Mouse (Mus musculus) spleen, adult 2 months (tissue): ENCODE data around the gene Nup93.

Experiments
- CTCF ChIP-seq: fragments of 200-500 bp; IDR thresholded peaks from 2 replicates; pipeline ENCODE4 v1.5.1; 2011; ENCODE audit warnings: mild to moderate bottlenecking, inconsistent platforms; ENCODE audit not compliant: insufficient read depth, insufficient read length, insufficient replicate concordance; ENCODE audit errors: extremely low read depth
- POLR2A ChIP-seq: fragments of 200-500 bp; IDR thresholded peaks from 2 replicates; pipeline ENCODE4 v1.6.1; 2011; ENCODE audit warnings: low read depth, low read length, inconsistent platforms

- TF ChIP-seq CTCF (no peak), POLR2A (no peak)
These were observed 114.8 kb downstream of the Nup93 start, which contains the start of gene Slc12a3 for GRCm38 (mm10) chr8:94328932-94329728.
